Mouse (Mus musculus) heart, embryonic 10.5 days (tissue): ENCODE data around the gene Ss18l1. TPM values are rescaled to one million over a fixed set of nuclear protein-coding genes. Genes with fewer than 3 reads are reported as not detected.

Source experiments
- DNase-seq: peaks from one replicate; pipeline ENCODE4 v3.0.0-alpha.2; 2017; ENCODE audit warnings: low spot score
- H3K27ac ChIP-seq: fragments of 300-500 bp; sonication (generic); 2 replicates; pipeline ENCODE4 v1.5.1; 2016; ENCODE audit warnings: mild to moderate bottlenecking
- H3K27me3 ChIP-seq: fragments of 300-500 bp; sonication (generic); 2 replicates; pipeline ENCODE4 v1.6.1; 2016; ENCODE audit warnings: mild to moderate bottlenecking; ENCODE audit not compliant: poor library complexity, insufficient read depth, severe bottlenecking
- H3K36me3 ChIP-seq: fragments of 300-500 bp; sonication (generic); 2 replicates; pipeline ENCODE4 v1.6.1; 2016; ENCODE audit warnings: mild to moderate bottlenecking, moderate library complexity
- H3K4me1 ChIP-seq: fragments of 300-500 bp; sonication (generic); 2 replicates; pipeline ENCODE4 v1.6.1; 2016; ENCODE audit warnings: mild to moderate bottlenecking
- H3K4me3 ChIP-seq: fragments of 300-500 bp; sonication (generic); 2 replicates; pipeline ENCODE4 v1.5.1; 2016; ENCODE audit warnings: mild to moderate bottlenecking, moderate library complexity
- H3K9me3 ChIP-seq: fragments of 300-500 bp; sonication (generic); 2 replicates; pipeline ENCODE4 v1.6.1; 2016; ENCODE audit warnings: mild to moderate bottlenecking, moderate library complexity
- WGBS: fragments of 180-500 bp; shearing (Covaris S2); methylation state at CpG from one replicate; pipeline ENCODE4 v1.1.7; 2016; 5-methylcytosine and 5-hydroxymethylcytosine counted together
- polyA plus RNA-seq: library from polyadenylated mRNA; unstranded; fragments of >200 nt; fragmentation: Nextera tagmentation; extraction: Ambion mirVana; gene quantifications from 2 replicates; pipeline ENCODE4 v1.2.1, GENCODE M21; 2016

The Ss18l1 gene
- polyA plus RNA-seq, 1 experiment from 2014 or later, result 4.4 TPM

DNA sequence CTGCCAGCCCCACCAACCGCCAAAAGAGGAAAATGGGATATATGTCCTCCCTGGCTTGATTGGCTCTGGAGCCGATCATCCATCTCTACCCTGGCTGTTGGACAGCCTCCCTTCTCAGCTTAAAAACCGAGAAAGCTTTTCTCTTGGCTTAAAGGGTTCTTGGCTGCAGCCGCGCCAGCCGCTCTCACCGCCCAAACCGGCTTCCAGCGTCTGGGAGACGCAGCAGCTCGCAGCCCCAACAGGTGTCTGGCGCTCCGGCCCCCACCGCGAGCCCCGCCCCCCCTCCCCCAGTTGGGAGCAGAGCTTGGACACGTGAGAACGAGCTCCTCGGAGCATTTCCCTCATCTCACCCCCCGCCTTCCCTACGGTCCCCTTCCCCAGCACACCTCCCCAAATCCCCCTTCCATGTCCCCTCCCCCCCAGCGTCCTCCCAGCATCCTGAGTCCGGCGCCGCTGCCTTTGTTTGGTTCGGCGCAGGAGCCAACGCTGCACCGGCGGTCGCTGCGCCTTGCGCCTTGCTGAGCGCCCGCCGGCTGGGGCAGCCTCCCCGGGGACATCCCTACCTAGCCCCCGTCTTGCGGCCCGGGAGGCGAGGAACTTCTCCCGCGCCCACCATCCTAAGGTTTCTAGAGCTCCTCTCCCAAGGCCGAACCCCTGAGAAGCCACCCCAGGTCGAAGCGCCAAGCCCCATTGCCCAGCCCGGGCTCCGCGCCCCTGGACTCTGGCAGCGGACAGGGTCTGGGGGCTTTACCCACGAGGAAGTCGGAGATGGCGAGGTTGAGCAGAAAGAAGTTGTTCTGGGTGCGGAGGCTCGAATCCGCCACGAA, 61.1 kb downstream of the Ss18l1 start:
- no peaks in the 10 kb centered on the region for H3K9me3 ChIP-seq
- H3K36me3 ChIP-seq, result no peaks in the 10 kb centered on the region
- peak overlapping the region; percentile 72 for H3K4me3 ChIP-seq
- DNase-seq, result no peak
- H3K27me3 ChIP-seq, result peaks cover 83% of the 10 kb centered on the region
- 2% methylated on average over 57 of the region's 57 CpGs for WGBS
- no peak overlapping the region for H3K27ac ChIP-seq
- peaks cover 35% of the 10 kb centered on the region for H3K4me1 ChIP-seq

- under 1% methylated on average over 79 of the region's 87 CpGs for WGBS
- Histone ChIP-seq H3K27me3 (peaks cover 76% of the 10 kb centered on the region), H3K27ac (no peak within 1 kb of the TSS), H3K9me3 (no peaks in the 10 kb centered on the region), H3K4me3 (peak within 1 kb of the TSS; percentile 72), H3K4me1 (peaks cover 40% of the 10 kb centered on the region), H3K36me3 (no peaks in the 10 kb centered on the region)
- peak; percentile 84 for DNase-seq
These were observed 61.8 kb downstream of the Ss18l1 start, which contains the start of gene Hrh3 for GRCm38 (mm10) chr2:180103978-180104658. Gene Hrh3, minus strand, starts transcription at chr2:180104488.

DNA sequence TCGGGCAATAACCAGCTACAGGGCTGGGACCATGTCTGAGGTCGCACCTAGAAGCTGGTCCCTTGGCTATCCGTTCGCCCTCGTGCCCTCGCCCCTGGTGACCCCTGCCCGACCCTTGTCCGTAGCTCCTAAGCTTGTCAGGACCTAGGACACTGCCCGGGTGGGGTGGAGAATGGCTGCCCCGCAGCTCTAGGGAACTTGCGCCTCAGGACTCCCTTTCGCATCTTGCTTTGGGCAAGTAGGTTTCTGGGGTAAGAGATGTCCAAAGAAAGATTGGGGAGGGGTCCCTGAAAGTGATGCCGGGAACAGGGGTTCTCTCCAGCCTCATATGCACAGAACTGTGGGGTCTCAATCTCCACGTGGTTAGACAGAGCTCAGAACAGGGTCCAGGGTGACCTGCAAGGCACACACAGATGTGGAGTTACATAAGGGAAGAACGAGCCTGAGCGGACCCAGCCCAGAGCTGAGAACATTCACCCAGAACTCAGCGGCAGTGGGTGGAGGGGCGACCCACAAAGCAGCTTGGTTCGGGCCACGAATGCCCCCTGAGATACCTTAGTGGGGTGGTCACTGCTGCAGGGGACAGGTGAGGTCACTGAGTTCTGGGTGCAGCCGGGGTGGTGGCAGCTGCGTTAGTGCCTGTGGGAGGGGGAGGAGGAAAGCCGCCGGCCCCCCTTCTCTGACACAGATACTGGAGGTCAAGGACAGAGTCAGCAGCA, 62.5 kb downstream of the Ss18l1 start:
- no peaks in the 10 kb centered on the region for H3K9me3 ChIP-seq
- WGBS, result 12% methylated on average over 24 of the region's 24 CpGs

DNA sequence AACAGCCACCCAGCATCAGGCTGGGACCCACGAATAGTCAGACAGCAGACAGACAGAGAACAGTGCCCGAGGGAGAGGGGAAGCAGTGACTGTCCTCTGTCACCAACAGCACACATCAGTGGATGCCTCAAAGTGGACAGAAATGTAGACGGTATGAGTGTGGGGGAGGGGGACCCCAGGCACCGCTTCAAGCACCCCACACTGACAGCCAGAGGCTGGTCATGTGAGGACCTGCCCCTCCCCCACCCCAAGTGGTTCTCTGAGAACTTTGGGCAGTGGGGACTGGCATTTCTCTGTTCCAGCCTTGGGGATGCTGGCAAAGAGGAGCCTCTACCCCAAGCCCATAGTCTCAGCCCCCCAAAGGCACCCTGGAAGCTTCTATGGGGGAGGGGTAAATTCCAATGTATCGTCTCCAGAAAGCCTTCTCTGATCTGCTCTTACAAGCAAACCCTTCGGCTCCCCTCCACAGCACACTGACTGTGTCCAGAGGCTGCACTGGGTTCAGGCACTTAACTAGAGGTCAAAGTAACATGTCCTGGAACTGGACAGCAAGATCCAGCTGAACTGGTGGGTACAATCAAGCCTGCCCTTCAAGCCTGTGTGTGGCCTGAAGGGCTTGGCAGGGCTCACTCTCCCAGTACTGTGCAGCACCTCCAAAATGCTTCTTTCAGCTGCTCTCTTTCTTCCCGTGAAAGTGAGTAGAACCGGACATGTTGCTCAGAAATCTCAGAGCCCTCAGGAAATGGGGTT, 63.3 kb downstream of the Ss18l1 start:
- WGBS, result 22% methylated on average over 8 of the region's 8 CpGs
- no peak for DNase-seq
- Histone ChIP-seq H3K36me3 (no peaks in the 10 kb centered on the region), H3K4me1 (peaks cover 46% of the 10 kb centered on the region), H3K9me3 (no peaks in the 10 kb centered on the region), H3K4me3 (0 out of 2 replicates have a peak overlapping the region, but pooled peaks have one; percentile 4), H3K27ac (no peak overlapping the region), H3K27me3 (peaks cover 61% of the 10 kb centered on the region)

More for the DNA sequence above, 62.5 kb downstream of the Ss18l1 start:
- DNase-seq, result no peak
- peak overlapping the region; percentile 72 for H3K4me3 ChIP-seq
- H3K27ac ChIP-seq, result no peak overlapping the region
- H3K27me3 ChIP-seq, result peaks cover 69% of the 10 kb centered on the region
- H3K4me1 ChIP-seq, result peaks cover 40% of the 10 kb centered on the region
- H3K36me3 ChIP-seq, result no peaks in the 10 kb centered on the region

DNA sequence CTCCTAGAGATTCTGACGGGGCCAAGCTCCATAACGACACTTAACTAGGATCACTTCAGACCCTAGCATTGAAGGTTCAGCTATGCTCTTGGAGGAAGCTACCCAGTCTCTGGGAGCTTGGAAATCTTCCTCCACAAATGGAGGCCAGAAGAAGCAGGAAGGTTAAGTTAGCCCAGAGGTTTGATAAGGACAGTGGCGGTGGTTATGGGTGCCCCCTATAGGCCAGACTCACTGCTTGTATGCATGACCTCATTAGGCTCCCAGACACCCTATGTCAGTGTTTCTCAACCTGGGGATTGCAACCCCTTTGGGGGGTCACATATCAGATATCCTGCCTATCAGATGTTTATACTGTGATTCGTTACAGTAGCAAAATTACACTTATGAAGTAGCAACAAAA, 64.8 kb downstream of the Ss18l1 start:
- 57% methylated on average over 4 of the region's 4 CpGs for WGBS

GRCm38 (mm10) chr2:180108285-180108684, 66.0 kb downstream of the Ss18l1 start:
- Histone ChIP-seq H3K36me3 (no peaks in the 10 kb centered on the region), H3K4me3 (no peak overlapping the region), H3K27ac (no peak overlapping the region), H3K27me3 (peaks cover 48% of the 10 kb centered on the region), H3K4me1 (peaks cover 49% of the 10 kb centered on the region), H3K9me3 (no peaks in the 10 kb centered on the region)
- DNase-seq, result no peak
- WGBS, result 58% methylated on average over 6 of the region's 6 CpGs

More for the DNA sequence above, 64.8 kb downstream of the Ss18l1 start:
- Histone ChIP-seq H3K36me3 (no peaks in the 10 kb centered on the region), H3K4me1 (peaks cover 52% of the 10 kb centered on the region), H3K9me3 (no peaks in the 10 kb centered on the region), H3K27me3 (peaks cover 53% of the 10 kb centered on the region), H3K27ac (no peak overlapping the region), H3K4me3 (no peak overlapping the region)
- DNase-seq, result no peak

DNA sequence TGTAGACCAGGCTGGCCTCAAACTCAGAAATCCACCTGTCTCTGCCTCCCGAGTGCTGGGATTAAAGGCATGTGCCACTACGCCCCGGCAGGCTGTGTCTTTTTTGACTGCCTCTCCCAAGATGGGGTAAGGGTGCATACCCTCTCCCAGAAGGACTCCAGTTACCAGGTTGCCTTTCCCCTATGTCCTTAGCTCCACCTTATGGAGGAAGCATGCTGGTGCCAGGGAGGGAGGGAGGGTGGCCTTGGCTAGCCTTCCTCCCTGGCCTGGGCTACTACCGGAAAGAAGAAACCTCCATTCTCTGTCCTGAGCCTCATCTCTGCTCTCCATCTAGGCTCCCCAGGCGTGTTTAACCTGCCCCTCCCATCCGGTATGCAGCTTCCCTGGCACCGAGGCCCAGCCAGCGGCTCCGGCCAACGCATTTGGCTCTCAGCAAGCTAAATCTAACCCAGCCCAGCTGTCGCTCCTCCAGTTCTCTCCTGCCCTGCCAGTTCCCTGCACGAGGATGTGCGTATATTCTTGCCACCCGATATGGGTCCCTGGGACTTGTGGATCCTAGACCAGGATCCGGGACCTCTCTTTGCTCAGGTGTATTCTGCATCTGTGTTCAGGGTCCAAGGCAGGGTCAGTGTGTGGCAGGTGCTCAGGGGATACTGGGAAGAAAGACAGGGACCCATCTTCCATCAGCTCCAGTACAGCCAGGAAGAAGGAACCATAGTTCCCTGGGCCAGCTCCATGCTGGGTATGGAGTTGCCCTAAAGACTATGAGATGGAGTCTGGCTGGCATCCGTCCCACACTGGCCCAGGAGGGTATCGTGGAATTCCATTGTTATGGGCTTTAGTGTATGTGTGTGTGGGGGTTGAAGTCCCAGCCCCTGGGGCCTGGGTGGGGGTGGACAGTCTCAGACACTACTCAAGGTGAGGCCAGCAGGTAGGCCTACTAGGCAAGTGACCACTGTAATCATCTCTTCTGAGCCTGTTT, 71.9 kb downstream of the Ss18l1 start:
- H3K4me3 ChIP-seq, result no peak overlapping the region
- no peaks in the 10 kb centered on the region for H3K9me3 ChIP-seq
- 60% methylated on average over 17 of the region's 17 CpGs for WGBS
- DNase-seq, result no peak
- no peak overlapping the region; the same call in 1 of the 2 replicates for H3K27ac ChIP-seq
- H3K27me3 ChIP-seq, result peaks cover 18% of the 10 kb centered on the region; the same call in 1 of the 2 replicates
- H3K4me1 ChIP-seq, result peaks cover 66% of the 10 kb centered on the region
- H3K36me3 ChIP-seq, result no peaks in the 10 kb centered on the region

GRCm38 (mm10) chr2:180115279-180115678, 73.0 kb downstream of the Ss18l1 start:
- DNase-seq, result no peak
- WGBS, result 26% methylated on average over 6 of the region's 6 CpGs
- Histone ChIP-seq H3K36me3 (no peaks in the 10 kb centered on the region), H3K27me3 (peaks cover 18% of the 10 kb centered on the region; the same call in 1 of the 2 replicates), H3K4me3 (no peak overlapping the region), H3K4me1 (peaks cover 64% of the 10 kb centered on the region), H3K9me3 (no peaks in the 10 kb centered on the region), H3K27ac (peak overlapping the region; percentile 63; the same call in 1 of the 2 replicates)

GRCm38 (mm10) chr2:180116081-180116493, 73.8 kb downstream of the Ss18l1 start:
- Histone ChIP-seq H3K4me1 (peaks cover 64% of the 10 kb centered on the region), H3K27ac (peak overlapping the region; percentile 33; the same call in 1 of the 2 replicates), H3K9me3 (no peaks in the 10 kb centered on the region)

GRCm38 (mm10) chr2:180116741-180117484, 74.6 kb downstream of the Ss18l1 start:
- Histone ChIP-seq H3K36me3 (no peaks in the 10 kb centered on the region), H3K4me3 (no peak overlapping the region), H3K27ac (no peak overlapping the region), H3K9me3 (no peaks in the 10 kb centered on the region), H3K4me1 (peaks cover 57% of the 10 kb centered on the region), H3K27me3 (peaks cover 13% of the 10 kb centered on the region; the same call in 1 of the 2 replicates)
- WGBS, result 70% methylated on average over 8 of the region's 8 CpGs
- no peak for DNase-seq

More at GRCm38 (mm10) chr2:180116081-180116493, 73.8 kb downstream of the Ss18l1 start:
- Histone ChIP-seq H3K36me3 (no peaks in the 10 kb centered on the region), H3K4me3 (no peak overlapping the region), H3K27me3 (peaks cover 18% of the 10 kb centered on the region; the same call in 1 of the 2 replicates)
- DNase-seq, result no peak
- 45% methylated on average over 10 of the region's 10 CpGs for WGBS
